Mouse (Mus musculus) kidney, embryonic 14.5 days (tissue): ENCODE results near the gene Fbxl17. TPM values are rescaled to one million over a fixed set of nuclear protein-coding genes. Genes with fewer than 3 reads are reported as not detected.

ENCODE experiments used
- ATAC-seq: fragments of 200-750 bp; cut with Nextera tagmentation; 2 replicates; pipeline ENCODE4 v1.8.0; 2017; ENCODE audit warnings: moderate number of reproducible peaks, mild to moderate bottlenecking, moderate TSS enrichment, moderate library complexity; ENCODE audit not compliant: low FRiP score, low TSS enrichment
- H3K27ac ChIP-seq: fragments of 300-500 bp; sonication (generic); 2 replicates; pipeline ENCODE4 v1.5.1; 2014; ENCODE audit warnings: low read depth, mild to moderate bottlenecking, low read length, moderate library complexity, mixed read lengths
- H3K27me3 ChIP-seq: fragments of 300-500 bp; sonication (generic); 2 replicates; pipeline ENCODE4 v1.6.1; 2014; ENCODE audit warnings: mild to moderate bottlenecking, low read length; ENCODE audit not compliant: control insufficient read depth, insufficient read depth
- H3K36me3 ChIP-seq: fragments of 300-500 bp; sonication (generic); 2 replicates; pipeline ENCODE4 v1.6.1; 2014; ENCODE audit warnings: low read length, mixed read lengths; ENCODE audit not compliant: control insufficient read depth, insufficient read depth
- H3K4me1 ChIP-seq: fragments of 300-500 bp; sonication (generic); 2 replicates; pipeline ENCODE4 v1.6.1; 2014; ENCODE audit warnings: low read length, mixed read lengths; ENCODE audit not compliant: control insufficient read depth, insufficient read depth
- H3K4me2 ChIP-seq: fragments of 300-500 bp; sonication (generic); replicated peaks from 2 replicates; pipeline ENCODE4 v1.6.1; 2014; ENCODE audit warnings: low read depth, mild to moderate bottlenecking, low read length
- H3K4me3 ChIP-seq: fragments of 300-500 bp; sonication (generic); 2 replicates; pipeline ENCODE4 v1.5.1; 2014; ENCODE audit warnings: mild to moderate bottlenecking, low read length
- H3K9ac ChIP-seq: fragments of 300-500 bp; sonication (generic); 2 replicates; pipeline ENCODE4 v1.6.1; 2014; ENCODE audit warnings: low read depth, mild to moderate bottlenecking, low read length, moderate library complexity
- H3K9me3 ChIP-seq: fragments of 300-500 bp; sonication (generic); 2 replicates; pipeline ENCODE4 v1.6.1; 2016; ENCODE audit warnings: low read length; ENCODE audit not compliant: control insufficient read depth
- WGBS: fragments of 180-500 bp; shearing (Covaris S2); extraction: QIAGEN DNeasy Blood & Tissue Kit; methylation state at CpG from one replicate; pipeline ENCODE4 v1.1.7; 2014; 5-methylcytosine and 5-hydroxymethylcytosine counted together
- polyA plus RNA-seq: library from polyadenylated mRNA; unstranded; fragments of >200 nt; fragmentation: Nextera tagmentation; extraction: Ambion mirVana; gene quantifications from 2 replicates; pipeline ENCODE4 v1.2.1, GENCODE M21; 2014

The Fbxl17 gene
- polyA plus RNA-seq, 1 experiment from 2014 or later, result 8.8 TPM

DNA sequence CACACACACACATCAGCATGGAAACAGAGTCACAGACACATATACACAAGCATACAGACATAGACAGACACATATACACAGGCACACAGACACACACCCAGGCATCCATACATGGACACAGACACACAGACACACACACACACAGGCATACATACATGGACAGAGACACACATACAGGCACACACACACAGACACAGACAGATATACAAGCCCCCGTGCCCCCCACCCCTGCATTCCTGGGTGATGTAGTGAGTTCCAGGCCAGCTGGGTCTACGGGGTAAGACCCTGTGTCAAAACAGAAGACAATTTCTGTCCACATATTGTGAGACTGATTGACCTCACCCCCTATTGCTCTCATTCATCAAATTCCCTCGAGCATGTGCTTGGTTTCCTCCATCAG, 332.6 kb downstream of the Fbxl17 start:
- H3K9ac ChIP-seq, result no peak overlapping the region
- no peaks in the 10 kb centered on the region for H3K27me3 ChIP-seq
- WGBS, result 83% methylated on average over 3 of the region's 3 CpGs
- H3K4me1 ChIP-seq, result no peaks in the 10 kb centered on the region
- H3K9me3 ChIP-seq, result no peaks in the 10 kb centered on the region
- H3K27ac ChIP-seq, result no peak overlapping the region
- H3K36me3 ChIP-seq, result no peaks in the 10 kb centered on the region
- H3K4me2 ChIP-seq, result no peak overlapping the region
- ATAC-seq, result no peak
- H3K4me3 ChIP-seq, result no peak overlapping the region

DNA sequence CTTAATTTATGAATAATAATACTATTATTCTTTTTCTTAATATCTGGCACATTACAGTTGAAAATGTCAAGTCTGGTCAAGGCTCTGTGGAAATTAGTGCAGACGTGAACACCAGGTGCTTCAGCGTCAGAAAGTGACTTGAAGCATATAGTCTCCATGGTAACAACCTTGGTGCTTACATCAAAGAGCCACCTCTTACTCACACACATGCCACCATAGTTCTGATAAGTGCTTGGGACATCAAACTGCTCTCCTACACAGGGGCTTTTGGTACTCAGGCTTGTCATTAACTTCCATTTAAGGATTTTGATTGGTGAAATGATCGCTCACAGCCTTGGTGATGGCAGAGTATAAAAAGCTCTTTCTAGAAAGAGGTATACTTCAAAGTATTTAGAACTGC, 333.1 kb downstream of the Fbxl17 start:
- Histone ChIP-seq H3K4me3 (no peak overlapping the region), H3K36me3 (no peaks in the 10 kb centered on the region), H3K27ac (no peak overlapping the region), H3K4me2 (no peak overlapping the region), H3K27me3 (no peaks in the 10 kb centered on the region), H3K4me1 (no peaks in the 10 kb centered on the region), H3K9me3 (no peaks in the 10 kb centered on the region), H3K9ac (no peak overlapping the region)
- WGBS, result 88% methylated on average over 3 of the region's 3 CpGs
- ATAC-seq, result no peak

DNA sequence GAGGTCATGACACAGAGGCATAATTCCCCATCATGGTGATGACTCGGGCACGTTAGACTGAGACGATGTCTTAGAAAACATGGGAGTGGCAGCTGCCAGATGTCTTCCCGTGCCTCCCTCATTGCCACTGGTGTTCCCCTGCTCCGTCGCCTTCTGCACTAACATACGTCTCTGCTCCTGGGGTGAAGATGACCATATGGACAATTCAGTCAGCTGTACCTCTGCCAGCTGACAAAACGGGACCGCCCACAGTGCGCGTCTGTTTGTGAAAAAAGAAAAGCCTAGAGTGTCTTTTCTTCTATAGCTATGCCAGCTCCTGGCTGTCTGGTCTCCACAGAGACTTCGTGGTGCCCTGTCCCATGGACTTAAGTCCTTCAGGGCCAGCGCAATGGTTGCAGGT, 334.0 kb downstream of the Fbxl17 start:
- Histone ChIP-seq H3K27me3 (no peaks in the 10 kb centered on the region), H3K36me3 (no peaks in the 10 kb centered on the region), H3K9ac (no peak overlapping the region), H3K4me3 (no peak overlapping the region), H3K9me3 (no peaks in the 10 kb centered on the region), H3K4me1 (no peaks in the 10 kb centered on the region), H3K4me2 (no peak overlapping the region), H3K27ac (no peak overlapping the region)
- ATAC-seq, result no peak
- WGBS, result 69% methylated on average over 13 of the region's 13 CpGs

DNA sequence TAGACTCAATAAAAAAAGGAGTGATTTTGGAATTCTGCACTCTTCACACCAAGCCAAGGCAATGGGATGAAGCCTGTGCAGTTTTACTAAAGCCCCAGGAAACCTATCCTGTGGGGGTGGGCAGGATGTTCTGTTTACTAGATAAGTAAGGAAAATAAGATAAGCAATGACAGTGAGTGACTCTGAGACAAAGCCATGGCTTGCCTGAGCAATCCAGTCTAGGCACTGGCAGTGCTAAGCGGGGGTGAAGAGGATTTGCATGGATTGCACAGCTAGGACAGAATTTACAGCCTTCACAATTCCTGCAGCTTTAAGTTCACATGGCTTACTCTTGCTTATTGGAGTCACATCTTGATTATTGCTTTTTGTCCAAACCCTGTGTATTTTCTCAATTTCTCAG, 335.5 kb downstream of the Fbxl17 start:
- Histone ChIP-seq H3K36me3 (no peaks in the 10 kb centered on the region), H3K9me3 (no peaks in the 10 kb centered on the region), H3K27me3 (no peaks in the 10 kb centered on the region), H3K4me3 (no peak overlapping the region), H3K4me1 (no peaks in the 10 kb centered on the region), H3K27ac (no peak overlapping the region), H3K9ac (no peak overlapping the region), H3K4me2 (no peak overlapping the region)
- ATAC-seq, result no peak
- WGBS, result 80% methylated on average over 1 of the region's 1 CpGs

DNA sequence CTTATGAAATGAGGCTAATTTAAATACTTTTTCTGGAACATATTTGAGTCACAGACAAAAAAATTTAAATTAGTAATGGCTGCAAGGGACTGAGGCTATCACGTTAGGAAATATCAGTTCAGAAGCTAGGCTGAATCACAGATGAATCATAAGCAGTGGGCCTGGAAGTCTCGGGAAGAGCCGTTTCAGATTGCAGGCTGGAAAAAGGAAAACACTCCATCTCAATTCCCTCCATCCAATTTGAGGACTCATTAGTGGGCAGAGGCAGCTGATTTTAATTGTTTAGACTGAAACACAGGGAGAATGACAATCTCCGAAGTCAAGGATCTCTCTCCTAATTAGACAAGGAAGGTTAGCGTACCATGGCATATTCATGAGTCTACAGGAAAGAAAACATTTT, 337.9 kb downstream of the Fbxl17 start:
- Histone ChIP-seq H3K36me3 (no peaks in the 10 kb centered on the region), H3K4me3 (no peak overlapping the region), H3K27me3 (no peaks in the 10 kb centered on the region), H3K4me1 (no peaks in the 10 kb centered on the region; the same call in 1 of the 2 replicates), H3K9me3 (no peaks in the 10 kb centered on the region), H3K9ac (no peak overlapping the region), H3K27ac (no peak overlapping the region), H3K4me2 (no peak overlapping the region)
- no peak for ATAC-seq
- 69% methylated on average over 5 of the region's 5 CpGs for WGBS

DNA sequence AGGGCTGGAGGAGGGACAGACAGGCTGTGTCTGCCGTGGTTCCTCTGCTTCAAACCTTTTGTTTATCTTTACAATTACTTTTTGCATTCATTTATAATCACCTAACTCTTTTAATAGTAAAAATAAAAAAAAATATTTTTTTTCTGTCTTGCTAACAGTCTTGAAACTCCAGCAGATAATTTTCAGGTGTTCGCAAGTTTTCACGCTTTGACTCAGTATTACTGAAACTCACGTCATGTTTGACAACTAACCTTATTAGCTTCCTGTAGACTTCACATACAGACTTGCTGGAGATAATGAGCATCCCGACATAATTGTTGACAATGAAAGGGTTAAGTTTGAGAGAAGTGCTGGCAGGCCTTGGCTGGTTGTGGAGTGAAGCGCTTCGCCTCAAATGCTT, 340.6 kb downstream of the Fbxl17 start:
- WGBS, result 64% methylated on average over 7 of the region's 7 CpGs
- H3K27me3 ChIP-seq, result no peaks in the 10 kb centered on the region
- ATAC-seq, result no peak
- H3K9ac ChIP-seq, result no peak overlapping the region
- H3K4me3 ChIP-seq, result no peak overlapping the region
- no peaks in the 10 kb centered on the region for H3K36me3 ChIP-seq
- H3K4me2 ChIP-seq, result no peak overlapping the region
- H3K27ac ChIP-seq, result no peak overlapping the region
- no peaks in the 10 kb centered on the region for H3K9me3 ChIP-seq
- H3K4me1 ChIP-seq, result no peaks in the 10 kb centered on the region; the same call in 1 of the 2 replicates

DNA sequence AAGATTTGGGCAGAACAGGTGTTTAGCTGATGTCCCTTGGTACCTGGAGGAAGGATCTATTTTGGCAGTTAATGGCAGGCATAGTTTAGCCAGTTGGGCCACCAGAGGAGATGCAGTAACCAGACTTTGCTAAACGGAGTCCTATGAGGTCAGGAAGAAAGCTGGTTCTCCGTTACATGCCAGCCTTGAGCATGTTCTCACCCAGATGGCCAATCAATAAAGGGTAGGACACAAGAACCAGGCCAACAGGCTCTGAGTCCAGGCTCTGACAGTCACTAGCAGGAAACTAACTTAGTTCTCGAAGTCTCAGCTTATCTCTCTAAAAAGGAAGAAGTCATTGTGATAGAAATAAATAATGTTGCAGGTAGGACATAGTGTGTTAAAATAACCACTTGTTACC, 341.4 kb downstream of the Fbxl17 start:
- no peak for ATAC-seq
- Histone ChIP-seq H3K4me1 (no peaks in the 10 kb centered on the region; the same call in 1 of the 2 replicates), H3K9ac (no peak overlapping the region), H3K4me3 (no peak overlapping the region), H3K4me2 (no peak overlapping the region), H3K9me3 (no peaks in the 10 kb centered on the region), H3K27ac (no peak overlapping the region), H3K27me3 (no peaks in the 10 kb centered on the region), H3K36me3 (no peaks in the 10 kb centered on the region)
- WGBS, result 56% methylated on average over 3 of the region's 3 CpGs

DNA sequence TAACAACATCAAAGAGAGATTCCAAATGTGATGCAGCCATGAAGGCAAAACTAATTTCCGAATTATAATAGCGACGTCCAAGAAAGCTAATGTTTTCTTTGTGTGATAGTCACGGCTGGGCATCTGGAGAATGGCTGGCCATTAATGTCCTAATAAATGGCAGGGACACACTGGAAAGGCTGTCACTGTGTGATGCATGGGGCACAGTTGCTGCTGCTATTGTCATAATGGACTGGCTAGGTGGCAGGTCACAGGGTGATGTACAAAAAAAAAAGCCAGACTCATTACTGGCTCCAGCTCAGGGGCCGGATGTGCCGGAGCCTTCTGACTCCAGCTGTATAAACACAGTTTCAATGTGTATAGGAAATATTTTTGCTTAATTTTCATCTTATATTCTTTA, 341.9 kb downstream of the Fbxl17 start:
- no peak for ATAC-seq
- Histone ChIP-seq H3K36me3 (no peaks in the 10 kb centered on the region), H3K27ac (no peak overlapping the region), H3K9ac (no peak overlapping the region), H3K27me3 (no peaks in the 10 kb centered on the region), H3K4me3 (no peak overlapping the region), H3K4me2 (no peak overlapping the region), H3K4me1 (no peaks in the 10 kb centered on the region; the same call in 1 of the 2 replicates), H3K9me3 (no peaks in the 10 kb centered on the region)
- WGBS, result 23% methylated on average over 6 of the region's 6 CpGs

DNA sequence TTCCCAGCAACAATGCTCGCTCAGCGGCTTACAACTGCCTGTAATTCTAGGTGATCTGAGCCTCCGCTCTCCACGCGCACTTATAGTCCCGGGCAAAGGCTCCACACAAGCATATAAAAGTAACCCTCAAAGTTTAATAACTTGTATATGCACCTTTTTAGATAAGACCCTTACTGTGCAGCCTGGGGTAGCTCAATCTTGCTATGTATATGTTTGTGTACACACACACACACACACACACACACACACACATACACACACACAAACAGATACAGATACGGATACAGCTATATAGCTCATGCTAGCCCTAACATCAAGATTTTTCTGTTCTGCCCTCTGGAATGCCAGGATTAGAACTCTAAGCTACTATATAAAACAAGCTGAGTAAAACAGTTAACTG, 342.8 kb downstream of the Fbxl17 start:
- 93% methylated on average over 7 of the region's 7 CpGs for WGBS
- ATAC-seq, result no peak
- H3K4me3 ChIP-seq, result no peak overlapping the region

DNA sequence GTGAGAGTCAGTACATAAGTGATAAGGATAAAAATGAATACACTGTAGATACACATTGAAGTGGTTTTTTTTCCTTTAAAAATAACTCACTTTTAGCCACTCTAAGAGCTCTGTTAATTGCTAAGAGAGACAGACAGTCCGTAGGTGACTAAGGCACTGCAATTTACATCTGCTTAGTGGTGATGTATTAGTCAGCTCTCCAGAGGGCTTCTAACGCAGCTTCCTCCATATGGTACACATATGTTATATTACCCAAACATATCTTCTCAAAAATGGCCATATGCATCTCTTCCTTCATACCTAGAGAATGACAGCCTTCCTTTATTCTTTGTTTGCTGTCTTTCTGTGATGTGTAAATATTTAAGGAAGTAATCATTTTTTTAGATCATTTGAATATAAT, 353.3 kb downstream of the Fbxl17 start:
- ATAC-seq, result no peak
- H3K27ac ChIP-seq, result no peak overlapping the region
- H3K27me3 ChIP-seq, result no peaks in the 10 kb centered on the region
- H3K4me2 ChIP-seq, result no peak overlapping the region
- H3K36me3 ChIP-seq, result no peaks in the 10 kb centered on the region
- no peaks in the 10 kb centered on the region for H3K9me3 ChIP-seq
- H3K4me1 ChIP-seq, result no peaks in the 10 kb centered on the region
- 41% methylated on average over 2 of the region's 2 CpGs for WGBS
- no peak overlapping the region for H3K4me3 ChIP-seq
- no peak overlapping the region for H3K9ac ChIP-seq

More for the DNA sequence above, 342.8 kb downstream of the Fbxl17 start:
- Histone ChIP-seq H3K27me3 (no peaks in the 10 kb centered on the region), H3K4me2 (no peak overlapping the region), H3K4me1 (no peaks in the 10 kb centered on the region; the same call in 1 of the 2 replicates), H3K36me3 (no peaks in the 10 kb centered on the region), H3K9ac (no peak overlapping the region), H3K27ac (no peak overlapping the region), H3K9me3 (no peaks in the 10 kb centered on the region)
